Comparison of ENCODE assay signal across 9 mouse cellular contexts in genomic region chrX:42557284-42557683, GRCm38 (mm10). TPM values are rescaled to one million over a fixed set of nuclear protein-coding genes. Genes with fewer than 3 reads are reported as not detected.
DNase-seq lines count a peak whose midpoint lies in the region; ATAC-seq and TF ChIP-seq lines count a peak whose summit lies in the region.
"Had no signal": no experiment of that assay in that cellular context is flagged by ENCODE, and none has a peak within 500 bp of the region (broad histone marks: within the 10 kb centered on the region; RNA-seq: fewer than 3 reads in every experiment).

No protein-coding gene starts in this region.

- no peak overlapping the region for H3K27ac ChIP-seq in hindbrain, embryonic 10.5 days
- H3K27ac ChIP-seq in hindbrain, embryonic 13.5 days: no peak overlapping the region
- no peak overlapping the region for H3K27ac ChIP-seq in forebrain, postnatal 0 days (ENCODE audit: low read depth, low read length)
- H3K27ac ChIP-seq in layer of hippocampus, adult 2 months: no peak overlapping the region
- H3K27ac ChIP-seq: limb, embryonic 13.5 days had no signal

- no peaks in the 10 kb centered on the region for H3K9me3 ChIP-seq in hindbrain, embryonic 10.5 days
- H3K9me3 ChIP-seq in hindbrain, embryonic 13.5 days: no peaks in the 10 kb centered on the region
- H3K9me3 ChIP-seq in forebrain, postnatal 0 days (ENCODE audit: low read length): no peaks in the 10 kb centered on the region
- H3K9me3 ChIP-seq: limb, embryonic 13.5 days had no signal

- no peak overlapping the region for H3K4me2 ChIP-seq in hindbrain, embryonic 13.5 days
- no peak overlapping the region for H3K4me2 ChIP-seq in forebrain, postnatal 0 days (ENCODE audit: low read depth)
- H3K4me2 ChIP-seq: limb, embryonic 13.5 days had no signal

- DNase-seq in hindbrain, embryonic 10.5 days (ENCODE audit: low spot score): peak; percentile 42
- peak; percentile 18 for DNase-seq in ES-CJ7 (ENCODE audit: low read depth, low spot score)
- peak; percentile 78 for DNase-seq in forebrain, postnatal 0 days
- DNase-seq in layer of hippocampus, adult 2 months (ENCODE audit: low spot score in 2 of 2): peak; percentile 60 to 66
- DNase-seq in lung, postnatal 4 days: peak; percentile 22 to 53
- peak; percentile 19 for DNase-seq in splenic B cell, adult 2 months (ENCODE audit: low read depth, low spot score)

- 22% methylated on average over 7 of the region's 7 CpGs for WGBS in hindbrain, embryonic 10.5 days
- WGBS in hindbrain, embryonic 13.5 days: 24% methylated on average over 7 of the region's 7 CpGs
- WGBS in forebrain, postnatal 0 days: 24% methylated on average over 7 of the region's 7 CpGs

- H3K36me3 ChIP-seq in hindbrain, embryonic 10.5 days: no peaks in the 10 kb centered on the region
- no peaks in the 10 kb centered on the region for H3K36me3 ChIP-seq in hindbrain, embryonic 13.5 days
- H3K36me3 ChIP-seq in forebrain, postnatal 0 days (ENCODE audit: insufficient read depth): no peaks in the 10 kb centered on the region
- H3K36me3 ChIP-seq in splenic B cell, adult 2 months (ENCODE audit: control insufficient read depth, insufficient read depth, low read length, poor library complexity, severe bottlenecking): no peaks in the 10 kb centered on the region
- H3K36me3 ChIP-seq: limb, embryonic 13.5 days had no signal

- no peak overlapping the region for H3K9ac ChIP-seq in hindbrain, embryonic 13.5 days
- no peak overlapping the region for H3K9ac ChIP-seq in forebrain, postnatal 0 days
- H3K9ac ChIP-seq: limb, embryonic 13.5 days had no signal

- no peak overlapping the region for H3K4me3 ChIP-seq in hindbrain, embryonic 10.5 days
- H3K4me3 ChIP-seq in hindbrain, embryonic 13.5 days: no peak overlapping the region
- no peak overlapping the region for H3K4me3 ChIP-seq in forebrain, postnatal 0 days (ENCODE audit: low read depth, low read length)
- H3K4me3 ChIP-seq in layer of hippocampus, adult 2 months: no peak overlapping the region
- H3K4me3 ChIP-seq: limb, embryonic 13.5 days had no signal

- H3K4me1 ChIP-seq in hindbrain, embryonic 10.5 days (replicated peaks): no peaks in the 10 kb centered on the region
- H3K4me1 ChIP-seq in hindbrain, embryonic 13.5 days (replicated peaks): no peaks in the 10 kb centered on the region
- no peaks in the 10 kb centered on the region for H3K4me1 ChIP-seq in forebrain, postnatal 0 days (ENCODE audit: insufficient read depth)
- H3K4me1 ChIP-seq: limb, embryonic 13.5 days had no signal

- no peak for ATAC-seq in hindbrain, embryonic 13.5 days (ENCODE audit: low FRiP score)
- peak; percentile 64; the same call in 1 of the 2 replicates for ATAC-seq in cerebellum, adult (ENCODE audit: insufficient number of reproducible peaks, low FRiP score, low TSS enrichment)
- peak; percentile 59; the same call in 1 of the 2 replicates for ATAC-seq in forebrain, postnatal 0 days

- no peaks in the 10 kb centered on the region for H3K27me3 ChIP-seq in hindbrain, embryonic 10.5 days (ENCODE audit: insufficient read depth, poor library complexity, severe bottlenecking)
- H3K27me3 ChIP-seq in hindbrain, embryonic 13.5 days: no peaks in the 10 kb centered on the region
- H3K27me3 ChIP-seq in forebrain, postnatal 0 days (ENCODE audit: insufficient read depth, low read length): no peaks in the 10 kb centered on the region
- H3K27me3 ChIP-seq in splenic B cell, adult 2 months (ENCODE audit: control insufficient read depth, insufficient read depth, low read length, poor library complexity, severe bottlenecking): no peaks in the 10 kb centered on the region
- H3K27me3 ChIP-seq: limb, embryonic 13.5 days had no signal

- TF ChIP-seq CTCF in forebrain, postnatal 0 days (IDR thresholded peaks at IDR 0.05; ENCODE audit: low read depth): peak; percentile 73
- TF ChIP-seq CTCF in layer of hippocampus, adult 2 months (conservative IDR thresholded peaks at IDR 0.05): peak; percentile 85

RNA-seq across cellular contexts. Expression of gene Sh2d1a, which starts 55.0 kb away (rescaled TPM):
- 0.10 and 0.31 TPM in 2 replicates for polyA plus RNA-seq in hindbrain, embryonic 10.5 days (2016; fragmentation: Nextera tagmentation; extraction: Ambion mirVana)
- 3.2 and 3.7 TPM in 2 replicates for polyA plus RNA-seq in hindbrain, embryonic 13.5 days (2015; fragmentation: Nextera tagmentation; extraction: Ambion mirVana)
- 1.0 TPM in 1 of 2 replicates, not detected in the other for total RNA-seq in forebrain, postnatal 0 days (2014; rRNA removed)
- 3.7 and 6.3 TPM in 2 replicates for polyA plus RNA-seq in forebrain, postnatal 0 days (2015; fragmentation: Nextera tagmentation; extraction: Ambion mirVana)
- not detected for total RNA-seq in layer of hippocampus, adult 2 months (2021)

Comparison
In these comparisons a context has a peak if more than half of its experiments do, and no peak if none do; other contexts are left out.
1. DNase-seq: peak in every context shown above with its lines; median percentile 78 in forebrain, postnatal 0 days; 63 in layer of hippocampus, adult 2 months; 42 in hindbrain, embryonic 10.5 days; 38 in lung, postnatal 4 days; 19 in splenic B cell, adult 2 months; 18 in ES-CJ7.